Mouse (Mus musculus): ENCODE measurements at regions not wholly inside any gene's neighbourhood (a gene's known extent, or its start where the extent isn't known, plus 50 kb on each side); places are given as distances from the start of the nearest gene placed in this dataset.

GRCm38 (mm10) chr5:47272642-47273041, 710.3 kb upstream of the Slit2 start:
- WGBS, result 69% methylated on average over 3 of the region's 3 CpGs
- Histone ChIP-seq H3K27me3 (ENCODE audit: control insufficient read depth, insufficient read depth, low read length) (no peaks in the 10 kb centered on the region), H3K9ac (replicated peaks; ENCODE audit: low read depth, low read length) (no peak overlapping the region), H3K9me3 (replicated peaks; ENCODE audit: control insufficient read depth, low read length) (no peaks in the 10 kb centered on the region), H3K4me3 (ENCODE audit: low read depth, low read length) (no peak overlapping the region), H3K4me1 (ENCODE audit: control insufficient read depth, insufficient read depth) (peaks cover 9% of the 10 kb centered on the region), H3K36me3 (replicated peaks; ENCODE audit: control insufficient read depth, insufficient read depth, low read length) (no peaks in the 10 kb centered on the region), H3K27ac (ENCODE audit: low read depth) (no peak overlapping the region), H3K4me2 (ENCODE audit: low read depth, low read length) (no peak overlapping the region)
- DNase-seq (ENCODE audit: low spot score) (no peak), ATAC-seq (ENCODE audit: insufficient read depth, low read depth) (no peak)
- TF ChIP-seq EP300 (IDR thresholded peaks at IDR 0.05; ENCODE audit: low read depth) (no peak), CTCF (IDR thresholded peaks at IDR 0.05; ENCODE audit: low read depth) (no peak)

DNA sequence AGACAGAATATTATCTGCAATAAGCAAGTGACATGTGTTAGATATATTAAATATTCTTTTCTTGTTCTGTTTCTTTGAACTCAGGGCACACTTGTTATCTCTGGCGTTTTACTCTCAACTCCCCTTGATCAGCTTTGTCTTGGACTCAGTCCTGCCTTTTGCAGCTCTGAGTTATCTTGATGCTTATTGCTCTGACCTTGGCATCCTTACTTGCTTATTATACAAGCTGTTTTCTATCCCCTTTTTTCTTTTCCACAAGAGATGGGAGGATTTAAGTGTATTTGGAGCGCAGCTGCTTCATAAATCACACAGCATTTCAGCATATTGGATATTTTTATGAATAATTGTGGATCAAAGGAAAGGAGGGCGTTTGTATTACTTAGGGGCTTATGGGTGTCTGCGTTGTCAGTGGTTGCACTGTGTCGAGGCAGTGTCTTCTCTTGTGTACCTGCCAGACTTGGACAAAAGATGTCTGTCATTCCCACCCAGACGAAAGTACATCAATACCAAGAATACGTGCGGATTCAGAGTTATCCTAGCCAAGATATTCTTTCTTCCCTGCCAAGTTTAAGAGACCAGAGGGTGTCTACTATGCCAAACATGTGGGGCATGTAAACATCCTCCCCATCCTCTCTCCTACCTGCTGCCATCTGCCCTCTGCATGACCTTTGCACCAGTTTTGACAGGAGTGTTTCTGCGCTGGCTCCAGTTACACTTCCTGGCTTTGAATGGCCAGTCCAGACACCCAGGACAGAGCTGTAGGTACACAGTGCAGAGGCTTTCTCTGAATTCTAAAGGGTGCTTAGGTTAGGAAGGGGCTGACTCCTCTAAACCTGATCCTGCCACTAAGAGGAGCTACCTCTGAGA, 709.3 kb upstream of the Slit2 start:
- DNase-seq (ENCODE audit: low spot score), result no peak
- Histone ChIP-seq H3K36me3 (replicated peaks; ENCODE audit: control insufficient read depth, insufficient read depth, low read length) (no peaks in the 10 kb centered on the region), H3K4me3 (ENCODE audit: low read depth, low read length) (no peak overlapping the region), H3K9me3 (replicated peaks; ENCODE audit: control insufficient read depth, low read length) (no peaks in the 10 kb centered on the region), H3K9ac (replicated peaks; ENCODE audit: low read depth, low read length) (no peak overlapping the region), H3K27ac (ENCODE audit: low read depth) (peak overlapping the region; percentile 50; the same call in 1 of the 2 replicates), H3K4me2 (ENCODE audit: low read depth, low read length) (no peak overlapping the region), H3K4me1 (ENCODE audit: control insufficient read depth, insufficient read depth) (peaks cover 9% of the 10 kb centered on the region), H3K27me3 (ENCODE audit: control insufficient read depth, insufficient read depth, low read length) (no peaks in the 10 kb centered on the region)
- TF ChIP-seq CTCF (IDR thresholded peaks at IDR 0.05; ENCODE audit: low read depth) (no peak), EP300 (IDR thresholded peaks at IDR 0.05; ENCODE audit: low read depth) (no peak)
- peak; percentile 58 for ATAC-seq (ENCODE audit: insufficient read depth, low read depth)
- WGBS, result 32% methylated on average over 9 of the region's 9 CpGs

DNA sequence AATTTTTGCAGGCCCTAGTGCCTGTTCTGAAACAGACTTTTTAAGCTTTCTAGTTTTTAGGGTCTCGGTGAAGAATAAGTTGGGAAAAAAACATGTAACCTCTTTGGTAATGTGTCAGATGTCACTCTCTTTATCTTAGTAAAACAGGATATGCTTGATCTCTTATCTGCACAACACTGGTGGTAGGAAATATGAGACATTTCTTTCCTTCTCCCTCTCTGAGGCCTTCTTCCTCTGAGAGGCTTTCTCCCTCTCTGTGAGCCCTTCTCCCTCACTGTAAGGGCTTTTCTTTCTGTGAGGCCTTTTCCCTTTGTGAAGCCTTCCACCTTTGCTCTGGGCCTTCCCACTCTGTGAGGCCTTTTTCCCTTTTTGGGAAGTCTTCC, 708.7 kb upstream of the Slit2 start:
- ATAC-seq (ENCODE audit: insufficient read depth, low read depth) (no peak), DNase-seq (ENCODE audit: low spot score) (no peak)
- H3K4me1 ChIP-seq (ENCODE audit: control insufficient read depth, insufficient read depth), result peaks cover 9% of the 10 kb centered on the region
- 0 out of 2 replicates have a peak overlapping the region, but pooled peaks have one; percentile 2 for H3K9ac ChIP-seq (replicated peaks; ENCODE audit: low read depth, low read length)
- peak overlapping the region; percentile 50 for H3K27ac ChIP-seq (ENCODE audit: low read depth)
- no peak overlapping the region for H3K4me3 ChIP-seq (ENCODE audit: low read depth, low read length)
- H3K4me2 ChIP-seq (ENCODE audit: low read depth, low read length), result no peak overlapping the region
- H3K36me3 ChIP-seq (replicated peaks; ENCODE audit: control insufficient read depth, insufficient read depth, low read length), result no peaks in the 10 kb centered on the region
- no peaks in the 10 kb centered on the region for H3K9me3 ChIP-seq (replicated peaks; ENCODE audit: control insufficient read depth, low read length)
- 69% methylated on average over 1 of the region's 1 CpGs for WGBS
- TF ChIP-seq EP300 (IDR thresholded peaks at IDR 0.05; ENCODE audit: low read depth), result no peak
- TF ChIP-seq CTCF (IDR thresholded peaks at IDR 0.05; ENCODE audit: low read depth), result no peak; the same call in 1 of the 2 replicates
- no peaks in the 10 kb centered on the region for H3K27me3 ChIP-seq (ENCODE audit: control insufficient read depth, insufficient read depth, low read length)

DNA sequence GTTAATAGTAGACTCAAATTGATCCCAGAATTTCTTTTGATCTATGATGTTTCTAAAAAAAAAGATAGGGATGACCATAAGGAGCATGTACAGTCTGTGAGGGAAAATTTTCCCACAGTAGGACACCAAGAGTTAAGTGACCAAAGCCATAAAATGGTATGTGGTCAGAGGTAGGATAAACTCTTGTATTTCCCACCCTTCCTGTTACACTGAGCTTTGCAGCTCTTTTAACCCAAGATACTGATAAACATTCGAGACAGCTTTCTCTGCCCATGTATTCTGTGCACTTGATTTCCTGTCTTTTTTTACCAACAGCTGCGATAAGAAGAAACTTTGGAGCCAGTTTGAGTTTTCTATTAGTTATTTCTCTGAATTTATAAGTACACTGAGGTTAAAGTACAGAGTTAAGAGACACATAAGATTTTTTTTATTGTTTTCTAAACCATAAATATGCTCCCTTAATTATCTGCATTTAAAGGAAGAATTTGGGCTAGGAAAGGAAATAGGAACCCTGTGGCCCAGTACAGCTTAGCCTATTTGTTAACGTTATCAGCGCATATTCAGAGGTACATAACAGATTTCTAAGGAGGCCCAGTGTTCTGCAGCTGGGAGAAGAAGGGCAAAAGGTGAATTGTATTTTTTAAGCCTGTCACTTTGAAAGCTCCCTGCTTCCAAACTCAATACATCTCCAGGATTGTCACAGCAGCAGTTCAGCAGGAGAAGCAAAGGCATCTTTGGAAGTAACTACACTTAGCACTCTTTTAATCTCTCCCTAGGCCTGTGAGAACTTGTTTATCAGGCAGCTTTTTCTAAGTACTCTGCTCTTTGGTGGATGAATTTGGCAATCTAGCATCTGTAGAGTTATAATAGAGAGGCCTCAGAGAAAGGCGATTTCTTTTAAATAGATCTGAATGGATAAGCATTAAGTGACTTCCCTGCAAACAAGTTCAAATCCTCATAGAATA, 706.4 kb upstream of the Slit2 start:
- Histone ChIP-seq H3K27me3 (ENCODE audit: control insufficient read depth, insufficient read depth, low read length) (no peaks in the 10 kb centered on the region), H3K36me3 (replicated peaks; ENCODE audit: control insufficient read depth, insufficient read depth, low read length) (no peaks in the 10 kb centered on the region), H3K4me1 (ENCODE audit: control insufficient read depth, insufficient read depth) (peaks cover 9% of the 10 kb centered on the region), H3K9ac (replicated peaks; ENCODE audit: low read depth, low read length) (no peak overlapping the region), H3K9me3 (replicated peaks; ENCODE audit: control insufficient read depth, low read length) (no peaks in the 10 kb centered on the region), H3K4me3 (ENCODE audit: low read depth, low read length) (no peak overlapping the region), H3K4me2 (ENCODE audit: low read depth, low read length) (no peak overlapping the region), H3K27ac (ENCODE audit: low read depth) (no peak overlapping the region)
- DNase-seq (ENCODE audit: low spot score), result no peak
- no peak for TF ChIP-seq EP300 (IDR thresholded peaks at IDR 0.05; ENCODE audit: low read depth)
- no peak for TF ChIP-seq CTCF (IDR thresholded peaks at IDR 0.05; ENCODE audit: low read depth)
- ATAC-seq (ENCODE audit: insufficient read depth, low read depth), result no peak
- WGBS, result 32% methylated on average over 5 of the region's 5 CpGs

GRCm38 (mm10) chr5:47279630-47280029, 703.3 kb upstream of the Slit2 start:
- H3K27me3 ChIP-seq (ENCODE audit: control insufficient read depth, insufficient read depth, low read length), result no peaks in the 10 kb centered on the region
- H3K4me3 ChIP-seq (ENCODE audit: low read depth, low read length), result no peak overlapping the region
- whole genome bisulfite sequencing, result 53% methylated on average over 3 of the region's 3 CpGs
- H3K36me3 ChIP-seq (replicated peaks; ENCODE audit: control insufficient read depth, insufficient read depth, low read length), result no peaks in the 10 kb centered on the region
- 0 out of 2 replicates have a peak, but pooled peaks cover under 1% of the 10 kb centered on the region for H3K4me1 ChIP-seq (ENCODE audit: control insufficient read depth, insufficient read depth)
- TF ChIP-seq EP300 (IDR thresholded peaks at IDR 0.05; ENCODE audit: low read depth), result no peak
- no peak for TF ChIP-seq CTCF (IDR thresholded peaks at IDR 0.05; ENCODE audit: low read depth)
- no peak for ATAC-seq (ENCODE audit: insufficient read depth, low read depth)
- H3K4me2 ChIP-seq (ENCODE audit: low read depth, low read length), result no peak overlapping the region
- H3K9me3 ChIP-seq (replicated peaks; ENCODE audit: control insufficient read depth, low read length), result no peaks in the 10 kb centered on the region
- no peak overlapping the region for H3K27ac ChIP-seq (ENCODE audit: low read depth)
- no peak overlapping the region for H3K9ac ChIP-seq (replicated peaks; ENCODE audit: low read depth, low read length)
- DNase-seq (ENCODE audit: low spot score), result no peak

Data from heart, postnatal 0 days (tissue).